Mouse (Mus musculus) liver, adult 2 months (tissue): ENCODE data around the gene Oscar.

Source experiments
- CTCF ChIP-seq: fragments of 200-500 bp; IDR thresholded peaks from 2 replicates; pipeline ENCODE4 v1.5.1; 2011; ENCODE audit warnings: low read depth, low read length, control low read depth
- POLR2A ChIP-seq: fragments of 200-500 bp; IDR thresholded peaks from 2 replicates; pipeline ENCODE4 v1.6.1; 2011; ENCODE audit warnings: low read length, control low read depth; ENCODE audit not compliant: insufficient read depth; ENCODE audit errors: extremely low read depth

DNA sequence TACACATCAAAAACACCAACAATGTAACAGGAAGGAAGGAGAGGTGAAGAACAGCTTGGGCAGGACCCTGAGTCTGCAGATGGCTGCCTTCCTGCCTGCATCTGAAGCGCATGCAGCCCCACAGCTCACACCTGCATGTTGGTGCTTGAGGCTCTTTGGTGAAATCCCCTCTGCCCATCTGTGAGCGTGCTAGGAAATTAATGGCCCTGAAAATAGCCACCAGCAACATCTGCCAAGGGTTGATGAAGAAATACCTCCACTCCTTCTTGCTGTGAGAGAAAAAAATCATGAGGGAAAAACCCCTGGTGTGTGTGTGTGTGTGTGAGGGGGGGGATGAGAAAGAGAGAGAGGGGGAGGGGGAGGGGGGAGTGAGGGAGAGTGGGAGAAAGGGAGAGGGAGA lies 35.9 kb downstream of the Oscar start:
- no peak for TF ChIP-seq POLR2A
- TF ChIP-seq CTCF: no peak
